Mouse (Mus musculus) adrenal gland, adult 8-10 months (tissue): ENCODE data around the gene Slc30a6. TPM values are rescaled to one million over a fixed set of nuclear protein-coding genes. Genes with fewer than 3 reads are reported as not detected.
"Not testable (repeated sequence)": the region's sequence is repeated elsewhere in the genome, so short reads cannot be mapped to it uniquely, and the experiment has no call there.

Experiments
- DNase-seq: peaks from one replicate; pipeline ENCODE4 v3.0.0; 2022
- total RNA-seq, 4 experiments: library from RNA; stranded (reverse); gene quantifications; 2 replicates each; pipeline ENCODE4 v1.2.4; 2022

Slc30a6 gene
- total RNA-seq, 4 experiments from 2014 or later, result 29.6 to 37.0 (median 30.5) TPM

DNA sequence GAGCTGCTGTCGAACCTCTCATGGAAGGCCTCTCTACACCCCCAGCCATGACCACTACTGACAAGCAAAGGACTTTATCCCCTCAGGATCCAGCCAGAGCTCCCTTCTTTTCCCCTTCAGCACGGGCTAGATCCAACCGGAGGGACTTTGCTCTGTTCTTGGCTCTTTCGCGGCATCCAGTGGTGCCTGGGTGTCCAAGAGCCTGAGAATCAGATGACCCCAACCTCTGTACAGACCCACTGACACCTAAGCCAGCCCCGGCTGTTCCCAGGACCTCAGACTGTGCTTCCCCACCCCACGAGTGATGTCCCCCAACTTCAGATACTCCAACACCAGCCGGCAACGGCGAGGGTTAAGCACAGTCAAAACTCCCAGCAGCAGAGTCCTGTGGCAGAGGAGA lies 54.4 kb downstream of the Slc30a6 start:
- no peak for DNase-seq

DNA sequence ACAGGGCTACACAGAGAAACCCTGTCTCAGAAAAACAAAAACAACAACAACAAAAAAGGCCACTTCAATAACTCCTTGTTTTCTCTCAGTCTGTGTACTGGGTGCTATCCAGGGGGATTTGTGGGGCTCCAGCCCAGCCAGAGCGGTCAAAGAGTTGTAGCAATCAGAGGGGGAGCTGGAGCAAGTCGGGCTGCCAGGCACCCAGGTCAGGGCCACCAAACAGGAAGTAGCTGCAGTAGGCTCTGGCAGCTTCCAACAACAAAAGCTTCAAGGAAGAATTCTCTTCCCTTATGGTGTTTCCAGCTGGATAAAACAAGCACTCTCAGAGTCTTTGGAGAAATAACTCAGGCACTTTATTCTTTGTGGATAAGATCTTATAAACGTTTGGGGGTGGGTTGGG lies 58.5 kb downstream of the Slc30a6 start:
- DNase-seq, result no peak

DNA sequence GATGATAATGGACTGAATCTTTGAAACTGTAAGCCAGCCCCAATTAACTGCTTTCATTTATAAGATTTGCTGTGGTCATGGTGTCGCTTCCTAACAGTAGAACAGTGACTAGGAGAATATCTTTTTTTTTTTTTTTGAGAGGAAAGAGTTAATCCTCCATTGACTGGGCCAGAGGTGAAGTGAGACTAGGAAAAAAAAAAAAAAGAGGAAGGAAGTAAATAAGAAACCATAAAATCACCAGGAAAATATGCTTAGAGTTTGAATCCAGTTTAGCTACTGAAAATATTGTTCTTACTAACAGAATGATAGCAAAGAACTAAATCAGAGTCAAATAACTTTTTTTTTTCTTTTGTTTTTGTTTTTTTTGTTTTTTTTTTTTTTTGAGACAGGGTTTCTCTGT lies 59.3 kb downstream of the Slc30a6 start:
- DNase-seq, result no peak

DNA sequence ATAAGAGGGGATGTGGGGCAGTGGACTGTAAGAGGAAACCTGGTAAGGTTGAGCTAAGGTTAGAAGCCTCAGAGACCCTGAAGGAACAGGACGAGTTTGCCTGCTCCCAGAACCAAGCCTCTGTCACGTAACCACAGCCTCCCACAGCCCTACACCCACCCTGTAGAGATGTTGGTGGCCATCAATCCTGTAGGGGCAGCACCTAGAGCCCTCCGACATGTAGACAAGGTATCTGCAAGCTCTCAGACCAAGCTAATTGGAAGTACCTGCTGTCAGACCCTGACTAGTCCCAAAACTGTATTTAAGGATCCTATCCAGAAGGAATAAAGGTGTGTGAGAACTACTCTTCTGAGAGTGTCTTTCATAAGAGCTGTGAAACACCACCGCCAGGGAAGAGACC lies 60.0 kb downstream of the Slc30a6 start:
- DNase-seq, result no peak

DNA sequence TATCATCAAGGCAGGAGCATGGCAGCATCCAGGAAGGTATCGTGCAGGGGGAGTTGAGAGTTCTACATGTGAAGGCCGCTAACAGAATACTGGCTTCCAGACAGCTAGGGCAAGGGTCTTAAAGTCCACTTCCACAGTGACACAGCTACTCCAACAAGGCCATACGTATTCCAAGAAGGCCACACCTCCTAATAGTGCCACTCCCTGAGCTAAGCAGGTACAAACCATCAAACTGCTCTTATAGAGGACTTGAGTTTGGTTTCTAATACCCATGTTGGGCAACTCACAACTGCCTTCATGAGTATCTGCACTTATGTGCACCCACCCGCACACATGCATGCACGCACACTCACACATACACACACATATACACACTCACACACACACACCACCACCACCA lies 61.4 kb downstream of the Slc30a6 start:
- DNase-seq, result no peak

GRCm38 (mm10) chr17:74457972-74458677 lies 62.7 kb downstream of the Slc30a6 start:
- no peak for DNase-seq

DNA sequence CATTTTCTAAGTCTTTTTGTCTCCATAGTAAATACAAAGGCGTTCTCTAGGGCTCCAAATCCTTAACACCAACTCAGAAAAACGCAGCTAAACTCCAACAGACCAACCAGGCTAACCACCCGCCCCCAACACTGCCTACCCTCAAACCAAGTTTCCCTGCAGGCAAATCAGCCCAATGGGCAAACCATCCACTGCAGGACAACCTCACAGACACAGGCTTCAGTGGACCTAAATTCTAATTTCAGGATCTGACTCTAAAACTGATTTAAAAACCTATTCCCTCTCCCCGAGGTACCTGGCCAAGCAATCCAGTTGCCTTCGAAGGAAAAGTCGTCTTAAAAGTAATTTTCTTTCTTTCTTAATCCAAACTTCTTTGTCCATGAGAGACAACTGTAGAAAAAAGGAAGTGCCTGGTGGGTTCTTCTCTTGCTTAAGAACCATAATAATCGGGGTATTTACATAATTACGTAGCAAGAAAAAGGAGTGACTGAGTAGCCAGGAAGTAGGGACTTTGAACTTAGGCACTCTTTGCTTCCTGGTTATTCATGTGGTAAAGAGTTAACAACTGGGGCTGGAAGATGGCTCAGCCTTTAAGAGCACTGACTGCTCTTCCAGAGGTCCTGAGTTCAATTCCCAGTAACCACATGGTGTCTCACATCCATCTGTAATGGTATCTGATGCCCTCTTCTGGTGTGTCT lies 63.5 kb downstream of the Slc30a6 start, which contains the start of gene Nlrc4:
Gene Nlrc4, minus strand, starts transcription at position 432 of the 698 bp plus-strand sequence.
- DNase-seq, result no peak

DNA sequence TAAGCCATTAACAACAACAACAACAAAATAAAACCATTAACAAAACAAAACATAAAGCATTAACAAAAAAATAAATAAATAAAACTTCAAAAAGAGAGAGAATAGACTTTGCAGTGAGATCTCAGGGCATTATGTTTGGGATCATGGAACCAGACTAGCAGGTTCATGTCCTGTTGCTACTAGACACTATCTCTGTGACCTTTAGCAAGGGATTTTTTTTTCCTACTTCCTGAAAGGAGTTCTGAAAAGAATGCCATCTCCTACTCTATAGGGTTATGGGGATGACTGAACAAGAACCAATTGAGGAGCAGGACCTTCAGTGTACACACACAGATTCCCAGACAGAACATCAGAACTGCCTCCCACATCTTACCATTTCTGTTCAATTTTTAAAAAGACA lies 68.1 kb downstream of the Slc30a6 start:
- DNase-seq, result no peak

DNA sequence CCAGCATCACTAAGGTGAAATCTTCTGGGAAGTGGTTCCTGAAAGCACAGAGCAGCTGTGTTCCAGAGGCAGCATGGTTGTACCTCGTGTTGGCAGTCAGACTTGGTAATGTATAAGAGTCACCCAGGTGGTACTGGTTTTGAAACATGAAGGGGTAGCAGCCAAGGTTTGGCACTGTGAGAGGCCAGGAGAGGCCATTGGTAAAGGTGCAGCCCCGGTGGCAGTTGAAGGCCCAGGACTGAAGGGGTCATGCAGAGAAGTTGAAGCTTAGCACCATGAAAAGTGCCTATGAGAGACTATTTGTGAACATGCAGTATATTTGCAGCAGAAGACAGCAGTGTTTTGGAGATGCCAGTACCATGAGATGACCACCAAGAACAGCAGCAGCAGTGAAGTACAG lies 72.6 kb downstream of the Slc30a6 start:
- not testable (repeated sequence) for DNase-seq

- not testable (repeated sequence) for DNase-seq
These were observed 74.7 kb downstream of the Slc30a6 start for GRCm38 (mm10) chr17:74470133-74470532.

Other genes starting within 250 kb of the Slc30a6 start
- 10 to 100 TPM; 86.6 to 96.8 (median 91.1) TPM for gene Memo1, start 100.1 kb upstream of the Slc30a6 start, total RNA-seq
- gene Dpy30, start 71.7 kb upstream of the Slc30a6 start, total RNA-seq, result 10 to 100 TPM; 65.1 to 81.0 (median 68.4) TPM
- gene Spast, start 56.6 kb upstream of the Slc30a6 start, total RNA-seq, result 10 to 100 TPM; 24.4 to 32.9 (median 26.3) TPM
- gene Nlrc4, start 63.5 kb downstream of the Slc30a6 start, total RNA-seq, result 1 to 10 TPM in 1 of 4 experiments, under 1 TPM in 3; 0.56 to 1.2 (median 0.92) TPM
- gene Yipf4, start 93.9 kb downstream of the Slc30a6 start, total RNA-seq, result 100 to 1,000 TPM; 111 to 141 (median 121) TPM
- gene Birc6, start 132.7 kb downstream of the Slc30a6 start, total RNA-seq, result 100 to 1,000 TPM; 114 to 157 (median 124) TPM